Mouse (Mus musculus) neural tube, embryonic 15.5 days (tissue): ENCODE data around the gene Gngt1. TPM values are rescaled to one million over a fixed set of nuclear protein-coding genes. Genes with fewer than 3 reads are reported as not detected.

Source experiments
- ATAC-seq: fragments of 200-750 bp; cut with Nextera tagmentation; 2 replicates; pipeline ENCODE4 v1.8.0; 2017; ENCODE audit warnings: mild to moderate bottlenecking, moderate TSS enrichment, moderate library complexity; ENCODE audit not compliant: low FRiP score
- H3K27ac ChIP-seq: fragments of 300-500 bp; sonication (generic); replicated peaks from 2 replicates; pipeline ENCODE4 v1.5.1; 2015; ENCODE audit warnings: mild to moderate bottlenecking, inconsistent platforms
- H3K27me3 ChIP-seq: fragments of 300-500 bp; sonication (generic); replicated peaks from 2 replicates; pipeline ENCODE4 v1.6.1; 2015; ENCODE audit warnings: inconsistent platforms
- H3K36me3 ChIP-seq: fragments of 300-500 bp; sonication (generic); 2 replicates; pipeline ENCODE4 v1.6.1; 2015; ENCODE audit warnings: inconsistent platforms
- H3K4me1 ChIP-seq: fragments of 300-500 bp; sonication (generic); 2 replicates; pipeline ENCODE4 v1.6.1; 2015; ENCODE audit warnings: inconsistent platforms
- H3K4me2 ChIP-seq: fragments of 300-500 bp; sonication (generic); 2 replicates; pipeline ENCODE4 v1.6.1; 2015; ENCODE audit warnings: inconsistent platforms, mild to moderate bottlenecking, moderate library complexity
- H3K4me3 ChIP-seq: fragments of 300-500 bp; sonication (generic); replicated peaks from 2 replicates; pipeline ENCODE4 v1.5.1; 2015; ENCODE audit warnings: mild to moderate bottlenecking, inconsistent platforms
- H3K9ac ChIP-seq: fragments of 300-500 bp; sonication (generic); replicated peaks from 2 replicates; pipeline ENCODE4 v1.6.1; 2015; ENCODE audit warnings: mild to moderate bottlenecking, inconsistent platforms
- H3K9me3 ChIP-seq: fragments of 300-500 bp; sonication (generic); replicated peaks from 2 replicates; pipeline ENCODE4 v1.6.1; 2016; ENCODE audit warnings: inconsistent platforms
- WGBS: fragments of 180-500 bp; shearing (Covaris S2); methylation state at CpG from one replicate; pipeline ENCODE4 v1.1.7; 2015; ENCODE audit warnings: mixed read lengths; 5-methylcytosine and 5-hydroxymethylcytosine counted together
- polyA plus RNA-seq: library from polyadenylated mRNA; unstranded; fragments of >200 nt; fragmentation: Nextera tagmentation; extraction: Ambion mirVana; gene quantifications from 2 replicates; pipeline ENCODE4 v1.2.1, GENCODE M21; 2015

The Gngt1 gene
- polyA plus RNA-seq = not detected in 2 replicates

- Histone ChIP-seq H3K9me3 (no peaks in the 10 kb centered on the region), H3K27me3 (no peaks in the 10 kb centered on the region), H3K4me1 (no peaks in the 10 kb centered on the region), H3K36me3 (no peaks in the 10 kb centered on the region), H3K27ac (no peak within 1 kb of the TSS), H3K9ac (no peak within 1 kb of the TSS), H3K4me2 (no peak within 1 kb of the TSS), H3K4me3 (no peak within 1 kb of the TSS)
- WGBS = 92% methylated on average over 6 of the region's 6 CpGs
- ATAC-seq = no peak
Measured at GRCm38 (mm10) chr6:3993492-3993891, at the start of gene Gngt1. Gene Gngt1 (plus strand): TSS chr6:3993792.

DNA sequence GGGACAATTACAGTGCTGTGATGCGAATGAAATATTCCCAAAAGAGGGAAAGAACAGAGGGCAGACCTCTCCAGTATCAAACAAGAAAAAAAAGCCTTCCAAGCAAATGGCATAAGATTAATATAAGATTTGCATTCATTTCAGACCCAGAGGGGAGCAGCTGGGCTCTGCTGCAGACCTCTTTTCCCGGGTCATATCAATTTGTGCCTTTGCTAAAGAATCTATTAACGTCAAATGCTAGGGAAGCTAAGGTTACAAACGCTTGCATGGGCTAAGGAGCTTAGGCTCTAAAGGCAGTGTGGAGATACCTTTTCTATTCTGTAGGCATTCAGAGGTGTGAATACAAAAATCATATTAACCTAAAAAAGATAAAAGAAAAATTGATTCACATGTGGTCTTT lies 38.6 kb upstream of the Gngt1 start:
- H3K9ac ChIP-seq = no peak overlapping the region
- no peak overlapping the region for H3K27ac ChIP-seq
- WGBS = 60% methylated on average over 4 of the region's 4 CpGs
- no peak for ATAC-seq
- H3K4me2 ChIP-seq = no peak overlapping the region
- no peaks in the 10 kb centered on the region for H3K4me1 ChIP-seq
- H3K9me3 ChIP-seq = no peaks in the 10 kb centered on the region
- no peak overlapping the region for H3K4me3 ChIP-seq
- no peaks in the 10 kb centered on the region for H3K27me3 ChIP-seq
- H3K36me3 ChIP-seq = no peaks in the 10 kb centered on the region

GRCm38 (mm10) chr6:3967676-3968626 lies 25.6 kb upstream of the Gngt1 start:
- ATAC-seq = no peak
- H3K4me2 ChIP-seq = peak overlapping the region; percentile 40
- no peak overlapping the region for H3K27ac ChIP-seq
- H3K4me1 ChIP-seq = no peaks in the 10 kb centered on the region
- H3K9me3 ChIP-seq = no peaks in the 10 kb centered on the region
- H3K9ac ChIP-seq = no peak overlapping the region
- no peak overlapping the region; the same call in 1 of the 2 replicates for H3K4me3 ChIP-seq
- H3K27me3 ChIP-seq = no peaks in the 10 kb centered on the region
- no peaks in the 10 kb centered on the region for H3K36me3 ChIP-seq
- 30% methylated on average over 31 of the region's 31 CpGs for WGBS

DNA sequence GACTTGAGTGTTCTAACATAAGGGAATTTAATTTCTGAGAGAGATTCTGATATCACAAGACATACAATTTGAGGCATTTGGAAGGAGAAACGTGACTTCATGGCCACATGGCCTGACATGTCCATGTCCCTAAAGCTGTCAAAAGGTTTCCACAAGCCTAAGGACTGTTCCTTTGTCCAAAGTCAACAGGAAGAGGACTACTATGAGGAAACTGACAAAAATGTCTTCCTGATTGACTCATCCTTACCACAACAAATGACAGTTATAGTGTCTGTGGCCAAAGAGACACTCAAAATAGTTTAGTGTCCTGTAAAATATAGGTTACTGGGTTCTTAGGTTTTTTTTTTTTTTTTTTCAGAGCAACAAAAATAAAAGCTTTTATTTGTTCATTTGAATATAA lies 19.9 kb upstream of the Gngt1 start:
- no peaks in the 10 kb centered on the region for H3K27me3 ChIP-seq
- no peak overlapping the region for H3K9ac ChIP-seq
- no peak overlapping the region for H3K4me3 ChIP-seq
- H3K36me3 ChIP-seq = no peaks in the 10 kb centered on the region
- no peak overlapping the region for H3K27ac ChIP-seq
- no peaks in the 10 kb centered on the region for H3K4me1 ChIP-seq
- no peak for ATAC-seq
- no peak overlapping the region for H3K4me2 ChIP-seq
- 93% methylated on average over 1 of the region's 1 CpGs for WGBS
- no peaks in the 10 kb centered on the region for H3K9me3 ChIP-seq

GRCm38 (mm10) chr6:3982661-3983284 lies 10.8 kb upstream of the Gngt1 start:
- Histone ChIP-seq H3K27ac (no peak overlapping the region), H3K4me1 (no peaks in the 10 kb centered on the region), H3K9me3 (no peaks in the 10 kb centered on the region), H3K9ac (no peak overlapping the region), H3K4me2 (no peak overlapping the region), H3K4me3 (no peak overlapping the region), H3K27me3 (no peaks in the 10 kb centered on the region), H3K36me3 (no peaks in the 10 kb centered on the region)
- WGBS = 89% methylated on average over 5 of the region's 5 CpGs
- ATAC-seq = no peak

DNA sequence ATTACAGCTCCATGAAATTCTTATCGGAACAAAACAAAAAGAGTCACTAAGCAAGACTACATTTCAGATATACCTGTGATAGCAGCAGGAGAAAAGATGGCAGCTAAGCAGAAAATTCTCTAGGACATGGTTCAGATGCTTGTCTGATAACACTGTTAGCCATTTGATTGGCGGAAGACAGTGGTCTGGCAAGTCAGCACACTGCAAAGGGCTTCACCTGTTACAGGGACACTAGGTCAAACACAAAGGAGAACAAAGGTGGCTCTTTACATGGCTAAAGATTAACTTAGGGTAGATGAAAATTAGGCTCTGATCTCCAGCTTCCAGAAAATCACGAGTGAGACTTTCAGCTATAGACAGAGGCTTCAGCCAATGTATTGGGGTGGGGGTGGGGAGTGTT lies 4.8 kb upstream of the Gngt1 start, which contains the start of gene Tfpi2:
TSS of gene Tfpi2 (minus strand) at position 170 of the 400 bp plus-strand sequence.
- no peak for ATAC-seq
- 90% methylated on average over 3 of the region's 3 CpGs for WGBS
- no peaks in the 10 kb centered on the region for H3K27me3 ChIP-seq

DNA sequence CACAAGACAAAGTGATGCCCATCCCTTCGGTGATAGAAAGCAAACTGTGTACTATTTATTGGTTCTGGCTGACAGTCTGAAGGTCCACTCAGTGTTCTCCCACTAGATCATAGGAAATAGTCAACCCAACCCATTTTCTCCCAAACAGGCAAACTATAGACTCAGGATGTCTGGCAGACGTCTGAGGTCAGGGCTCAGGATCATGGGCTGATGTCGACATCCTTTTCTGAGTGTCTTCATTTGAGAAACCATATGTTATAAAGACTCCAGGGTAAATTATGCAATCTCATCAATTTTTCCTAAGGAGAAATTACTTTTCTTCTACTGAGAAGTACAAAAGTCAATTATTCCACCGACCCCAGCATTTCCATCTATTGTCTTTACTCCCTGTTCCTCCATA lies 4.5 kb downstream of the Gngt1 start:
- Histone ChIP-seq H3K4me2 (no peak overlapping the region), H3K27me3 (no peaks in the 10 kb centered on the region), H3K9me3 (no peaks in the 10 kb centered on the region), H3K4me3 (no peak overlapping the region), H3K9ac (no peak overlapping the region), H3K36me3 (no peaks in the 10 kb centered on the region), H3K4me1 (no peaks in the 10 kb centered on the region), H3K27ac (no peak overlapping the region)
- ATAC-seq = no peak
- WGBS = 81% methylated on average over 4 of the region's 4 CpGs

More for the DNA sequence above, 4.8 kb upstream of the Gngt1 start, which contains the start of gene Tfpi2:
- Histone ChIP-seq H3K4me1 (no peaks in the 10 kb centered on the region), H3K4me3 (no peak within 1 kb of the TSS), H3K27ac (no peak within 1 kb of the TSS), H3K9ac (no peak within 1 kb of the TSS), H3K36me3 (no peaks in the 10 kb centered on the region), H3K4me2 (no peak within 1 kb of the TSS), H3K9me3 (no peaks in the 10 kb centered on the region)

- H3K27ac ChIP-seq = no peak overlapping the region
- H3K9me3 ChIP-seq = no peaks in the 10 kb centered on the region
- no peak overlapping the region for H3K4me3 ChIP-seq
- peaks cover 4% of the 10 kb centered on the region for H3K4me1 ChIP-seq
- no peak overlapping the region for H3K4me2 ChIP-seq
- ATAC-seq = no peak
- H3K36me3 ChIP-seq = no peaks in the 10 kb centered on the region
- no peak overlapping the region for H3K9ac ChIP-seq
- no peaks in the 10 kb centered on the region for H3K27me3 ChIP-seq
- 60% methylated on average over 6 of the region's 6 CpGs for WGBS
Measured at GRCm38 (mm10) chr6:3999296-3999695, 5.7 kb downstream of the Gngt1 start.

GRCm38 (mm10) chr6:4000716-4001115 lies 7.1 kb downstream of the Gngt1 start:
- Histone ChIP-seq H3K4me1 (peaks cover 4% of the 10 kb centered on the region), H3K36me3 (no peaks in the 10 kb centered on the region), H3K4me3 (no peak overlapping the region), H3K27ac (no peak overlapping the region), H3K27me3 (no peaks in the 10 kb centered on the region), H3K9me3 (no peaks in the 10 kb centered on the region), H3K9ac (no peak overlapping the region), H3K4me2 (no peak overlapping the region)
- 82% methylated on average over 3 of the region's 3 CpGs for WGBS
- no peak for ATAC-seq

GRCm38 (mm10) chr6:4003445-4003844 lies 9.9 kb downstream of the Gngt1 start:
- WGBS = 61% methylated on average over 4 of the region's 4 CpGs
- no peaks in the 10 kb centered on the region for H3K27me3 ChIP-seq
- peaks cover 4% of the 10 kb centered on the region for H3K4me1 ChIP-seq
- H3K4me3 ChIP-seq = no peak overlapping the region
- no peaks in the 10 kb centered on the region for H3K9me3 ChIP-seq
- H3K36me3 ChIP-seq = no peaks in the 10 kb centered on the region
- 0 out of 2 replicates have a peak overlapping the region, but pooled peaks have one; percentile 18 for H3K27ac ChIP-seq
- peak overlapping the region; percentile 55; the same call in 1 of the 2 replicates for H3K4me2 ChIP-seq
- H3K9ac ChIP-seq = no peak overlapping the region
- no peak for ATAC-seq

DNA sequence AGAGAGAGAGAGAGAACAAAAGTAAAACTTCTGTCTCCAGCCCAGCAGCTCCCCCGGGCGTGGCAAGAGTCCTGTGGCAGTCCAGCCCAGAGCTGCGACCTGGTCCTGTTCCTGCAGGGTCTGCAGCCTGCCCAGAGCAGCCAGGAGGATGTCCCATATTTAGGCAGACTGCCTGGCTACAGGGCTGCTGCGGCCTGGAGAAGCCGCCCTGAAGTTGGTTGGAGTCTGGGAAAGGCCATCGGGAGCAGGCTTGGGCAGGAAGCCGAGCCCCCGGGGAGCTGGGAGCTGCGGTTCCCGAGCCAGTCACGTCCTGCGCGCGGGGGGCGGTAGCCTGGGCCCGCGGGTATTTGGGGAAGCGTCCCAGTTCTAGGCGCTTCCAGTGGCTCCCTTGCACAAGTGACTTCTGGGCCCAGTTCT lies 10.3 kb downstream of the Gngt1 start, which contains the start of gene Gng11:
TSS of gene Gng11 (plus strand) at position 15 of the 417 bp plus-strand sequence.
- peaks cover 4% of the 10 kb centered on the region for H3K4me1 ChIP-seq
- 2% methylated on average over 19 of the region's 19 CpGs for WGBS
- H3K36me3 ChIP-seq = no peaks in the 10 kb centered on the region
- H3K4me3 ChIP-seq = peak within 1 kb of the TSS; percentile 35
- peak within 1 kb of the TSS; percentile 55 for H3K4me2 ChIP-seq
- H3K27me3 ChIP-seq = no peaks in the 10 kb centered on the region
- peak within 1 kb of the TSS; percentile 66; the same call in 1 of the 2 replicates for H3K27ac ChIP-seq
- peak; percentile 68; the same call in 1 of the 2 replicates for ATAC-seq
- no peaks in the 10 kb centered on the region for H3K9me3 ChIP-seq
- peak within 1 kb of the TSS; percentile 34; the same call in 1 of the 2 replicates for H3K9ac ChIP-seq
